Mouse (Mus musculus) kidney, embryonic 14.5 days (tissue): ENCODE data around the gene Igsf3. TPM values are rescaled to one million over a fixed set of nuclear protein-coding genes. Genes with fewer than 3 reads are reported as not detected.

ENCODE experiments used
- ATAC-seq: fragments of 200-750 bp; cut with Nextera tagmentation; 2 replicates; pipeline ENCODE4 v1.8.0; 2017; ENCODE audit warnings: moderate number of reproducible peaks, mild to moderate bottlenecking, moderate TSS enrichment, moderate library complexity; ENCODE audit not compliant: low FRiP score, low TSS enrichment
- H3K27ac ChIP-seq: fragments of 300-500 bp; sonication (generic); 2 replicates; pipeline ENCODE4 v1.5.1; 2014; ENCODE audit warnings: low read depth, mild to moderate bottlenecking, low read length, moderate library complexity, mixed read lengths
- H3K27me3 ChIP-seq: fragments of 300-500 bp; sonication (generic); 2 replicates; pipeline ENCODE4 v1.6.1; 2014; ENCODE audit warnings: mild to moderate bottlenecking, low read length; ENCODE audit not compliant: control insufficient read depth, insufficient read depth
- H3K36me3 ChIP-seq: fragments of 300-500 bp; sonication (generic); 2 replicates; pipeline ENCODE4 v1.6.1; 2014; ENCODE audit warnings: low read length, mixed read lengths; ENCODE audit not compliant: control insufficient read depth, insufficient read depth
- H3K4me1 ChIP-seq: fragments of 300-500 bp; sonication (generic); 2 replicates; pipeline ENCODE4 v1.6.1; 2014; ENCODE audit warnings: low read length, mixed read lengths; ENCODE audit not compliant: control insufficient read depth, insufficient read depth
- H3K4me2 ChIP-seq: fragments of 300-500 bp; sonication (generic); replicated peaks from 2 replicates; pipeline ENCODE4 v1.6.1; 2014; ENCODE audit warnings: low read depth, mild to moderate bottlenecking, low read length
- H3K4me3 ChIP-seq: fragments of 300-500 bp; sonication (generic); 2 replicates; pipeline ENCODE4 v1.5.1; 2014; ENCODE audit warnings: mild to moderate bottlenecking, low read length
- H3K9ac ChIP-seq: fragments of 300-500 bp; sonication (generic); 2 replicates; pipeline ENCODE4 v1.6.1; 2014; ENCODE audit warnings: low read depth, mild to moderate bottlenecking, low read length, moderate library complexity
- H3K9me3 ChIP-seq: fragments of 300-500 bp; sonication (generic); 2 replicates; pipeline ENCODE4 v1.6.1; 2016; ENCODE audit warnings: low read length; ENCODE audit not compliant: control insufficient read depth
- WGBS: fragments of 180-500 bp; shearing (Covaris S2); extraction: QIAGEN DNeasy Blood & Tissue Kit; methylation state at CpG from one replicate; pipeline ENCODE4 v1.1.7; 2014; 5-methylcytosine and 5-hydroxymethylcytosine counted together
- polyA plus RNA-seq: library from polyadenylated mRNA; unstranded; fragments of >200 nt; fragmentation: Nextera tagmentation; extraction: Ambion mirVana; gene quantifications from 2 replicates; pipeline ENCODE4 v1.2.1, GENCODE M21; 2014

Igsf3 gene
- polyA plus RNA-seq, 1 experiment from 2014 or later, result 15.1 TPM

DNA sequence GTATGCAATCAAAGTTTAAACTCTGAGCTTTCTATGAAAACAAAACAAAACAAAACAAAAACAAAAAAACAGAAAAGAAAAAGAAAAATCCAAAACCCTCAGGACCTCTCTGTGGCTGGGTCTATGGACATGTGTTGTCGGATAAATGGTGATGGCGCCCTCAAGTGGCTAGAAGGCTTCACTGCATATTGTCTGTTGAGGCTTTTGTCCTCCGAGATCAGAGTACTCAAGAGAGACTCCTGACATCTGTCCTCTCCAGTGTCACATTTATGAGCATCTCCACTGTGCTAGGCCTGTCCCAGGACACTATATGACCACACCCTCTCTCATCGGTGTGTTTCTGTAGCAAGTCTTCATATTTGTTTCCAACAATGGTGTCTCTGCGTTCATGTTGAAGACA is 85.4 kb downstream of the Igsf3 start:
- peak; percentile 55 for ATAC-seq

DNA sequence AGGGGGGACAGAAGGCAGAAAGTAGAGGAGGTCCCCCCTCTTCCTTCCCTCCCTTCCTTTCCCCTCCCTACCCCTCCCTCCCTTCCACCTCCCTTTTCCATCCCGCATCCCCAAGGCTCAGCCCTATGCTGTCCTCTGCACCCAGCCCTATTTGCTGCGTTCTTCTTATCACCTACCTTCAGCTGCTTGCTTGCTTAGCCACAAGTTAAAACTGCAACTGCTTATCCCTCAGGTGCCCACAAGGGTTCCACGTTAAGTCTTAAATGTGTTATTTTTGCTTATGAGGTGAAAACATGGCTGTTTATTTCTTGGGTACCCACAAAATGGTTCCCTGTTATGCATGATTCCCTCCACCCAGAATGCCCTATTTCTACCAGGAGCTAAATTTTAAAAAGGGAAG is 86.6 kb downstream of the Igsf3 start:
- 90% methylated on average over 3 of the region's 3 CpGs for WGBS
- Histone ChIP-seq H3K4me1 (no peaks in the 10 kb centered on the region), H3K9me3 (peaks cover 7% of the 10 kb centered on the region; the same call in 1 of the 2 replicates), H3K27me3 (no peaks in the 10 kb centered on the region), H3K4me2 (no peak overlapping the region), H3K4me3 (no peak overlapping the region), H3K9ac (no peak overlapping the region), H3K27ac (no peak overlapping the region), H3K36me3 (peaks cover 7% of the 10 kb centered on the region; the same call in 1 of the 2 replicates)
- ATAC-seq, result no peak

More for the DNA sequence above, 85.4 kb downstream of the Igsf3 start:
- Histone ChIP-seq H3K27me3 (no peaks in the 10 kb centered on the region), H3K4me2 (no peak overlapping the region), H3K4me1 (no peaks in the 10 kb centered on the region), H3K9me3 (peaks cover 7% of the 10 kb centered on the region; the same call in 1 of the 2 replicates), H3K27ac (peak overlapping the region; percentile 3; the same call in 1 of the 2 replicates), H3K36me3 (peaks cover 13% of the 10 kb centered on the region; the same call in 1 of the 2 replicates), H3K9ac (no peak overlapping the region), H3K4me3 (no peak overlapping the region)
- 19% methylated on average over 5 of the region's 5 CpGs for WGBS

DNA sequence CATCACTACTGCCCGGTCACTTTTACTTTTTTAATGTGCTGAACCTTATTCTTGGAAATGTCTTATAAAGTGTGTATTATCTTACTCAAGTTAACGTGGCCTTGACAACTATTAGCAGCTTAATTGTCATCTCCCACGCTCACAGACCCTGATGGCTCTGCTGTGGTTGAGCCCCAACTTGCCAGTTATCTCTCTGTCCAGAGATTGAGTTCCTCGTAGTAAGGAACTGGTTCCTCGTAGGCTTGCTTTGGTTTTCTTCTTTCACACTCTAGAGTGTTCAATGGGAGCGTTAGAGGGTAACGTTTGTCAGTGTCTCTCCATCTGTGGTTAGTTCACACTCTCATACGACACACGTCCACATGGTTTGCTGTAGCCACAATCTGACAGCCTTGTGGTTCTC is 92.8 kb downstream of the Igsf3 start:
- 86% methylated on average over 9 of the region's 9 CpGs for WGBS
- no peak overlapping the region for H3K4me3 ChIP-seq
- no peaks in the 10 kb centered on the region; the same call in 1 of the 2 replicates for H3K27me3 ChIP-seq
- H3K9ac ChIP-seq, result no peak overlapping the region
- no peak for ATAC-seq
- H3K9me3 ChIP-seq, result no peaks in the 10 kb centered on the region
- no peaks in the 10 kb centered on the region for H3K36me3 ChIP-seq
- no peak overlapping the region for H3K27ac ChIP-seq
- peaks cover 10% of the 10 kb centered on the region for H3K4me1 ChIP-seq
- no peak overlapping the region for H3K4me2 ChIP-seq

DNA sequence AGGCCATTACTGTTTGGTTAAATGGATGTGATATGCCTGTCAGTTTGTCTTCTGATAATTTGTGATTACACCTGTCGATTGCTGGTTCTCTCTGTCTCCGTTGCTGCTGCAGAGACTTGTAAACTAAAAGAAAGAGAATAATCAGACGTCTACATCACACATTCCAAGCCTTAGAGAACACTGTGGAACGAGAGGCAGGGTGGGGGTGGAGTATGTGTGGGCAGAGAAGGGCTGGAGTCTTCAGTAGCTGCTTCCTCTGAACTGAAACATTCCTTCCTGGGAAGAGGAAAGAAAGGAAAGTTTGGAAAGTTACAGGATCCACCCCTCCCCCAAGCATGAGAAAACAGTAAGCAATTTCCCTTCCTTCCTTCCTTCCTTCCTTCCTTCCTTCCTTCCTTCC is 95.0 kb downstream of the Igsf3 start:
- Histone ChIP-seq H3K36me3 (no peaks in the 10 kb centered on the region), H3K4me3 (no peak overlapping the region), H3K4me2 (no peak overlapping the region), H3K27me3 (no peaks in the 10 kb centered on the region; the same call in 1 of the 2 replicates), H3K9me3 (no peaks in the 10 kb centered on the region), H3K4me1 (peaks cover 10% of the 10 kb centered on the region), H3K27ac (peak overlapping the region; percentile 52; the same call in 1 of the 2 replicates), H3K9ac (no peak overlapping the region)
- no peak for ATAC-seq
- 30% methylated on average over 4 of the region's 4 CpGs for WGBS

DNA sequence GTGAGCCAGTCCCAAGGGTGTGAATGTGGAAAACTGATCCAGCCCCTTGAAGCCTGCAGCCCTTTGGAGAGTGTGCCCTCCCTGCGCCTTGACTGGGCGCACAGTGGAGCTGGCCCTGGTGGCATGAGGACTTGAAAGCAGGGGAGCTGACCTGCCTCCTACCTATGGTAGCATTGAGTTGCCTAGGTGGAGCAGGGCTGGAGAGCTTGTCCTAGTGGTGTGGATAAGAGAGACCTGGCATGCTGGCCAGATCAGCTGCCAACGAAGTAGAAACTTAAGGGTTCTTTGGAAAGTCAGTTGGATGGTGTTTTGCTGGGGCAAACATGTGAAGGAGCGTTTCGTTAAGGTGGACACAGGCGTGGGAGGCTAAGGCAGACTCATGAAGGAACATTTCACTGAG is 105.1 kb downstream of the Igsf3 start:
- H3K27me3 ChIP-seq, result no peaks in the 10 kb centered on the region
- ATAC-seq, result no peak
- 89% methylated on average over 6 of the region's 6 CpGs for WGBS
- no peaks in the 10 kb centered on the region for H3K36me3 ChIP-seq
- H3K4me3 ChIP-seq, result no peak overlapping the region
- H3K9me3 ChIP-seq, result no peaks in the 10 kb centered on the region
- H3K4me2 ChIP-seq, result no peak overlapping the region
- H3K27ac ChIP-seq, result no peak overlapping the region
- H3K9ac ChIP-seq, result no peak overlapping the region
- no peaks in the 10 kb centered on the region for H3K4me1 ChIP-seq

DNA sequence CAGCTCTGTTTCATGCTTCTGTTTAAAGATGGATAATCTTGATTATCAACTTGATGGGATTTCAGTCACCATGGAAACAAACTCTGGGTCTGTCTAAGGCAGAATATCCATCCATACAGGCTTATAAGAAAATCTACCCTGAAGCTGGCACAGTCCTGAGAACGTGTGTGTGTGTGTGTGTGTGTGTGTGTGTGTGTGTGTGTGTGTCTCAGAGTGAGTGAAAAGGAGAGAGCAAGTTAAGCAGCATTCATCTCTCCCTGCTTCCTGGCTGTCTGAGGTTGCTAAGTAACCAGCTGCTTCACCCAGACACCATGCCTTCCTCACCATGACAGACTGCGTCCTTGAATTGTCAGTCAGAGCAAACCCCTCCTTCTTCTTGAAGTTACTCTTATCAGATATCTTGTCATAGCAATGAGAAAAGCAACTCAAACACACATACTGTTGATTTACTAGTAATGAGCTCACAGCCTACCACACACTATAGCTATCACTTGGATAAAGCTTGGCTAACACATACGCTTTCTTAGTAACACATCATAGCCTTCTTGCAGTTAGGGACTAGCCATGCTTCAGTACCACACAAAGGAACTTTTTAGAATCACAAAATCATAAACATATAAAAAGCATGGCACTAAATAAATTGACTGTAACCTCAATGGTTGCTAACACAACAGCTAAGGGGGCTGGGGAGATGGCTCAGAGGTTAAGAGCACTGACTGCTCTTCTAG is 106.5 kb downstream of the Igsf3 start:
- H3K9ac ChIP-seq, result no peak overlapping the region
- no peaks in the 10 kb centered on the region for H3K4me1 ChIP-seq
- no peak overlapping the region for H3K27ac ChIP-seq
- no peak for ATAC-seq
- H3K27me3 ChIP-seq, result no peaks in the 10 kb centered on the region
- H3K36me3 ChIP-seq, result no peaks in the 10 kb centered on the region
- no peak overlapping the region for H3K4me2 ChIP-seq
- H3K4me3 ChIP-seq, result no peak overlapping the region
- WGBS, result 68% methylated on average over 3 of the region's 3 CpGs
- H3K9me3 ChIP-seq, result no peaks in the 10 kb centered on the region

DNA sequence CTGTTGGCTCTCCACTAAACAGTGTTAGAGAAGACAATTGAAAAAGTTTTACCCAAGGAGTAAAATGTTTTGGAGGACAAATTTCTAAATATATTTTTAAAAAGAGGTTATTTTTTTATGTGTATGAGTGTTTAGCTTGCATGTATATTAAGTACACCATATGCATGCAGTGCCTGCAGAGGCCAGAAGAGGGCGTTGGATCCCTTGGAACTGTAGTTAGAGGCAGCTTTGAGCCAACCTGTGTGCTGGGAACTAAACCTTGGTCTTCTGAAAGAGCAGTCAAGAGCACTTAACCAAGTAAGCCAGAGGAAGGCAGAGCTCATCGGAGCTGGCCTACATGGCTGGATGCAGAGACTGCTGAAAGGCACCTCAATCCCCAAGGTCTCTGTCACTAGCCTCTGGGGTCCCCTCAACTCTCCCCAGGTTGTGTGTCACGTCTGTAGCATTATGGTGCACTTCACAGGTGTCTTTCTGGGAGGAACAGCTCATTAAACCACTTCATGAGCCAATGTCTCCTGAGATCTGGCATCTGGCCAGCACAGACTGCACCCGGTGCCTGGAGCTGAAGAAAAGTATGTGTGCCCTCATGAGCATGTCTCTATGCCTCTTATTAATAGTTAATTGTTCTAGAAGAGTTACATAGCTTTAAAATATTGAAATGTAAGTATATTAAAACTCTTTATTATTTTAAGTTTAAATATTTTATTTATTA is 109.3 kb downstream of the Igsf3 start:
- no peaks in the 10 kb centered on the region for H3K9me3 ChIP-seq
- no peaks in the 10 kb centered on the region for H3K4me1 ChIP-seq
- no peaks in the 10 kb centered on the region for H3K36me3 ChIP-seq
- H3K4me3 ChIP-seq, result no peak overlapping the region
- WGBS, result 53% methylated on average over 4 of the region's 4 CpGs
- ATAC-seq, result no peak
- H3K27ac ChIP-seq, result no peak overlapping the region
- H3K4me2 ChIP-seq, result no peak overlapping the region
- H3K9ac ChIP-seq, result no peak overlapping the region
- no peaks in the 10 kb centered on the region for H3K27me3 ChIP-seq

DNA sequence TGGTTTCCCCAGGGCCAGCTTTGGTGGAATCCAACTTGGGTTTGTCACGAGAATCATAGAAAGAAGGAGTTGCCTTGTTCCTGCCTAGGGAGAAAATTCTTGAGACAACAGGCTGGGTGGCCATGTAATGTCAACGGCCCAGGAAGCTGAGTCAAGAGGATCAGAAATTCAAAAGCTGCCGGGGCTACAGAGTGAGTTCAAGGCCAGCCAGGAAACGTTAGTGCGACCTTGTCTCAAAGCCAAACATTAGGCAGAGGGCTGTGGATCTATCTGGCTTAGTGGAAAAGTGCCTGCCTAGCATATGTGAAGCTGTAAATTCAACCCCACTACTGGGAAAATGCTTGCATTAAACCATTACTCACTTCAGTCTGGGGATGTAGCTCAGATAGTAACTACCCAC is 110.6 kb downstream of the Igsf3 start:
- no peaks in the 10 kb centered on the region for H3K36me3 ChIP-seq
- no peaks in the 10 kb centered on the region for H3K4me1 ChIP-seq
- H3K27me3 ChIP-seq, result no peaks in the 10 kb centered on the region
- ATAC-seq, result no peak
- no peak overlapping the region for H3K4me2 ChIP-seq
- 69% methylated on average over 5 of the region's 5 CpGs for WGBS
- no peak overlapping the region for H3K9ac ChIP-seq
- H3K27ac ChIP-seq, result no peak overlapping the region
- H3K4me3 ChIP-seq, result no peak overlapping the region
- no peaks in the 10 kb centered on the region for H3K9me3 ChIP-seq

DNA sequence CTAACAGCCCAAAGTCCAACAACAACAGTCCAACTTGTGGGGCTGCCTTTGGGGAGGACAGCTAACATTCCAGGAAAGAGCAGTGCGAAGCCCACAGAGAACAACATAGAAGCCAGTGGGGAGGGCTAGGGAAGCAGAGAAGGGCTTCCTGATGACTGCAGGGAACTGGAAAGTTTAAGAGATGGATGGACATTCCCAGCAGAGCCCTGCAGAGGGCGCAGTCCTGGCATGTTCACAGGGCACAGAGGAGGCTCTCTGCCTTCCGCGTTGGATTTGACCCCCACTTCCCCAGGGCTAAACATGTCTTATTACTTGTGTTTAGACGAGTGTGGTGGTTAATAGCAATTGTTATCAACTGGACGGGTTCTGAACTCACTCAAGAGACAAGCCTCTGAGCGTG is 111.3 kb downstream of the Igsf3 start:
- Histone ChIP-seq H3K4me3 (no peak overlapping the region), H3K4me2 (no peak overlapping the region), H3K9me3 (no peaks in the 10 kb centered on the region), H3K4me1 (no peaks in the 10 kb centered on the region), H3K27me3 (no peaks in the 10 kb centered on the region), H3K36me3 (no peaks in the 10 kb centered on the region), H3K9ac (no peak overlapping the region), H3K27ac (no peak overlapping the region)
- no peak for ATAC-seq
- 80% methylated on average over 7 of the region's 7 CpGs for WGBS
